Mouse (Mus musculus) ES-E14 (cell line): ENCODE data around the gene Cpe. TPM values are rescaled to one million over a fixed set of nuclear protein-coding genes. Genes with fewer than 3 reads are reported as not detected.

ENCODE experiments used
- DNase-seq: peaks from one replicate; pipeline ENCODE4 v3.0.0-alpha.2; 2013; ENCODE audit warnings: low read depth, low spot score
- H3K27ac ChIP-seq: 2 replicates; pipeline ENCODE4 v1.5.1; 2012; ENCODE audit warnings: low read depth, mild to moderate bottlenecking, low read length, moderate library complexity, mixed read lengths; ENCODE audit not compliant: poor library complexity, insufficient read depth, severe bottlenecking
- H3K36me3 ChIP-seq: 2 replicates; pipeline ENCODE4 v1.6.1; 2012; ENCODE audit warnings: mild to moderate bottlenecking, low read length, moderate library complexity, mixed read lengths; ENCODE audit not compliant: control insufficient read depth, poor library complexity, insufficient read depth, severe bottlenecking
- H3K4me1 ChIP-seq, 2 experiments: fragments of 150-350 bp in 1 of 2; sonication (generic) in 1 of 2; 2 replicates each; pipeline ENCODE4 v1.6.1; 2012; ENCODE audit warnings: low read length in 2 of 2, mild to moderate bottlenecking in 1 of 2, mixed read lengths in 1 of 2; ENCODE audit not compliant: control insufficient read depth in 2 of 2, insufficient read depth in 2 of 2, poor library complexity in 1 of 2
- H3K4me3 ChIP-seq, 2 experiments: fragments of 150-350 bp in 1 of 2; sonication (generic) in 1 of 2; 2 replicates each; pipeline ENCODE4 v1.5.1; 2012; ENCODE audit warnings: low read length in 2 of 2, low read depth in 1 of 2, mild to moderate bottlenecking in 1 of 2, mixed read lengths in 1 of 2; ENCODE audit not compliant: insufficient read depth in 1 of 2, poor library complexity in 1 of 2, severe bottlenecking in 1 of 2
- H3K9ac ChIP-seq: 2 replicates; pipeline ENCODE4 v1.6.1; 2012; ENCODE audit warnings: low read depth, mild to moderate bottlenecking, low read length, mixed read lengths; ENCODE audit not compliant: poor library complexity, insufficient read depth, severe bottlenecking
- H3K9me3 ChIP-seq: fragments of 150-350 bp; sonication (generic); 2 replicates; pipeline ENCODE4 v1.6.1; 2012; ENCODE audit warnings: low read depth, mild to moderate bottlenecking, low read length; ENCODE audit not compliant: control insufficient read depth, insufficient read depth
- CHD2 ChIP-seq: IDR thresholded peaks from 2 replicates; pipeline ENCODE4 v1.6.1; 2014; ENCODE audit warnings: mild to moderate bottlenecking, low read depth, low read length, inconsistent platforms
- HCFC1 ChIP-seq: IDR thresholded peaks from 2 replicates; pipeline ENCODE4 v1.6.1; 2012; ENCODE audit warnings: low read length, inconsistent platforms, borderline replicate concordance; ENCODE audit not compliant: insufficient read depth
- MAFK ChIP-seq: IDR thresholded peaks from 2 replicates; pipeline ENCODE4 v1.6.1; 2014; ENCODE audit warnings: mild to moderate bottlenecking, low read depth, low read length, inconsistent platforms; ENCODE audit not compliant: insufficient read depth
- ZC3H11A ChIP-seq: IDR thresholded peaks from 2 replicates; pipeline ENCODE4 v1.6.1; 2012; ENCODE audit warnings: low read depth, mild to moderate bottlenecking, inconsistent platforms, low read length, borderline replicate concordance
- ZNF384 ChIP-seq: IDR thresholded peaks from 2 replicates; pipeline ENCODE4 v1.6.1; 2012; ENCODE audit warnings: low read depth, low read length, inconsistent platforms
- in situ Hi-C, 2 experiments: fragments of 600-800 bp; cut with MboI; formaldehyde crosslinking; loops; one replicate each; pipeline ENCODE4 v1.15.1; 2025; ENCODE audit warnings: low sequenced_read_pairs in 2 of 2, inconsistent platforms in 1 of 2; ENCODE audit not compliant: unreplicated experiment in 2 of 2
- total RNA-seq: library from RNA; depleted of rRNA; stranded (reverse); fragments of 300-350 nt; gene quantifications from 2 replicates; pipeline ENCODE4 v1.2.3, GENCODE M21; 2012

Gene Cpe
- total RNA-seq, 1 experiment, result 19.4 TPM

GRCm38 (mm10) chr8:64735161-64735560 is 42.3 kb upstream of the Cpe start:
- Histone ChIP-seq H3K27ac (no peak overlapping the region), H3K9ac (no peak overlapping the region)
- in situ Hi-C loops, result no loop called here

DNA sequence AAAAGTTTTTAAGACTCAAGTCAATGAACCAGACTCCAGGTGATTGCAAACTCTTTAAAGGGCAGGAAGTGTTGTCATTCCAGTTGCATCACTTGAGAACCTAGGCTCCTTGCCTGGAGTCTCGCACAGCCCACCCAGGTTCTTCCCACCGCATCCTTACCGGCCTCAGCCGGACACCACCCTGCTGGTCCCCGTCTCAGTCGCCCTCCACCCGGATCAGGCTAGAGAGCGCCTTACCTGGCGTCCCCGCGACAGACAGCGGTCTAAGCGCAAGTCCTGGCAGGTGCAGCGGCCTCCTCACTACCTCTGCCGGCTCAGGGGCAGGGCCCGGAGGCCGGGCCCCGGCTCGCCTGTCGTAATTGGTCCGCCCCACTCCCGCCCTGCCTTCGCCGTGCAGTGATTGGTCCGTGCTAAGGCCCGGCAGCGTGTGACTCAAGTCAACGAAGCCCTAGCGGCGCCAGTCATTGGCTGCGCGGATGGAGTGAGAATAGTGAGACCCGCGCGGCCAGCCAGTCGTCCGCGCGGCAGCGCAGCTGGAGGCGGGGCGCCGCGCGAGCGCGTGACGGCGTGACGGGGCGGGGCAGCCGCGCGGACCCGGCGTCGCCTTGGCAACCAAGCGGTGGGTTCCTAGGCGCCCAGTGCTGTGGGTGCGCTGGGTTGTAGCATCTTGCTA is 40.6 kb upstream of the Cpe start, which contains the start of gene Msmo1:
Gene Msmo1 (minus strand): TSS at position 522 of the 673 bp plus-strand sequence.
- peaks cover 3 to 5% of the 10 kb centered on the region in 2 experiments; a peak in 3 of 4 replicates for H3K4me1 ChIP-seq
- DNase-seq, result peak; percentile 94
- H3K9ac ChIP-seq, result peak within 1 kb of the TSS; percentile 82
- H3K9me3 ChIP-seq, result no peaks in the 10 kb centered on the region
- peak within 1 kb of the TSS; percentile 89 to 92 for H3K4me3 ChIP-seq
- no peak within 1 kb of the TSS for H3K27ac ChIP-seq
- peaks cover 10% of the 10 kb centered on the region for H3K36me3 ChIP-seq
- TF ChIP-seq CHD2 (peak; percentile 80), ZC3H11A (no peak)
- in situ Hi-C loops, result no loop called here

More at GRCm38 (mm10) chr8:64735161-64735560, 42.3 kb upstream of the Cpe start:
- no peak for DNase-seq
- Histone ChIP-seq H3K4me3 (no peak overlapping the region), H3K9me3 (no peaks in the 10 kb centered on the region), H3K36me3 (peaks cover 6% of the 10 kb centered on the region; the same call in 1 of the 2 replicates), H3K4me1 (peaks cover 3 to 5% of the 10 kb centered on the region in 2 experiments; a peak in 3 of 4 replicates)
- TF ChIP-seq MAFK (no peak), ZNF384 (no peak), ZC3H11A (no peak), CHD2 (no peak), HCFC1 (no peak)

DNA sequence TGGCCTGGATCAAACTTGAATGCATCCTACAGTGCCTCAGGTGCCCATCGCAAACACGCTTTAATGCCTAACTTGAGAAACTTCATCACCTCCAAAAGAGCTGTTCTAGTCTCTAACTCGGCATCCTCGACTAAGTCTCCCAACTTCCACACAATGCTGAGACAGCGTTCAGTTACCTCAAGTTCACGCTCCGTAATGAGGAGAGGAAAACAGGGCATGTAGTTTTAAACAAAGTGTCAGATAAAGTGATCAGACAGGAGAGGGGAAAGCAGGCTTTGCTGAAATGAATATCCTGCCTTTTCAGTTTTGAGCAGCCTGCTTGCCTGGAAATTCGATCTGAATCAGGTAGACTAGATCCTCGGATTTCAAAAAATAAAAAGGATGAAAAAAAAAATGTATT is 39.7 kb upstream of the Cpe start:
- no peaks in the 10 kb centered on the region for H3K9me3 ChIP-seq
- peak overlapping the region; percentile 82 for H3K9ac ChIP-seq
- no peak overlapping the region for H3K27ac ChIP-seq
- no peak for DNase-seq
- H3K4me1 ChIP-seq, result peaks cover 3 to 5% of the 10 kb centered on the region in 2 experiments; a peak in 3 of 4 replicates
- TF ChIP-seq HCFC1, result no peak
- TF ChIP-seq CHD2, result no peak
- TF ChIP-seq ZC3H11A, result no peak
- no peak for TF ChIP-seq MAFK
- TF ChIP-seq ZNF384, result no peak
- peaks cover 13% of the 10 kb centered on the region for H3K36me3 ChIP-seq
- in situ Hi-C loops, result no loop called here
- peak overlapping the region; percentile 89 to 92 for H3K4me3 ChIP-seq

GRCm38 (mm10) chr8:64728156-64728555 is 35.3 kb upstream of the Cpe start:
- Histone ChIP-seq H3K9ac (no peak overlapping the region), H3K4me1 (peaks cover 0 to 4% of the 10 kb centered on the region in 2 experiments; a peak in 2 of 4 replicates), H3K27ac (no peak overlapping the region), H3K36me3 (peaks cover 34% of the 10 kb centered on the region), H3K4me3 (no peak overlapping the region), H3K9me3 (no peaks in the 10 kb centered on the region)
- DNase-seq, result no peak
- in situ Hi-C loops, result no loop called here
- TF ChIP-seq HCFC1 (no peak), ZNF384 (no peak), ZC3H11A (no peak)
